Mouse (Mus musculus) CD8-positive naive resting alpha-beta T cell, adult 2 months (primary cell): Measurements from ENCODE around the gene Phf20.

Experiments
- DNase-seq, 2 experiments: peaks; one replicate each; pipeline ENCODE4 v3.0.0; 2022; ENCODE audit warnings: low read depth in 2 of 2, low spot score in 2 of 2

Gene Phf20

DNA sequence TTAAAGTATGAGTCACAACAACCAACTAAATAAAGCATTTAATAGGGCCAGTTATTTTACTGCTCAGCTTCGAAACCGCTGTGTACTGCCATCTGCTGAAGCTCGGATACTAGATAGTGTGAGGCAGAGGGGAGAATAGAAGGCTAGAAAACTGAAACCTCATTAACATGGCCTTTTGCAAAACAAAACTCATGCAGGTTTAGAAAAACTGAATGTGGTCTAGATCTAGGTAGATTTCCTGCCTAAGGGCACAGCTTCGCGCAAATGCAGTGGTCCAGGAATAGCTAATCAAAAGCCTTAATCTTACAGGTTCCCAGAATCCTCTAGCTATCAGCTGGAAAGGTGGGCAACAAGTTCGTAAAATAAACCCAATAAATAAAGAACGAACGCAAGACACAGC is 115.2 kb downstream of the Phf20 start:
- DNase-seq, result no peak

DNA sequence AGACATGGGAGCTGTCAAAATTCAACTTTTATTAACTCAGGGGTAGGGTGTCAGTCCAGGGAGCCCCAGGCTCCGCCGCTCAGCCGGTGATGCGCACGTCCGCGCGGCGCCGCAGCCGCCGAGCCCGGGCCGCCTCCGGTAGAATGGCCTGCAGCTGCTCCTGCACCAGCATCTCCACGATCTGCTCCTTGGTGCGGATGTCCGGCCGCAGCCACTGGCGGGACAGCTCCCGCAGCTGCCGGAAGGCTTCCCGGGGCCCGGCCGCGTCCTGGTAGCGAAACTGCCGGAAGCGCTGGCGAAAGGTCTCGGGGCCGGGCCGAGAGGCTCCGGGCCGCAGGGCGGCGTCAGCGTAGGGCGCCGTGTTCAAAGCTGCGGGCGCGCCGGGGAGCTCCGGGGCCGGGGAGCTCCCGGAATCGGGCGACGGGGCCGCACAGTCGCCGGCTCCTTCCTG is 115.6 kb downstream of the Phf20 start:
- no peak for DNase-seq

DNA sequence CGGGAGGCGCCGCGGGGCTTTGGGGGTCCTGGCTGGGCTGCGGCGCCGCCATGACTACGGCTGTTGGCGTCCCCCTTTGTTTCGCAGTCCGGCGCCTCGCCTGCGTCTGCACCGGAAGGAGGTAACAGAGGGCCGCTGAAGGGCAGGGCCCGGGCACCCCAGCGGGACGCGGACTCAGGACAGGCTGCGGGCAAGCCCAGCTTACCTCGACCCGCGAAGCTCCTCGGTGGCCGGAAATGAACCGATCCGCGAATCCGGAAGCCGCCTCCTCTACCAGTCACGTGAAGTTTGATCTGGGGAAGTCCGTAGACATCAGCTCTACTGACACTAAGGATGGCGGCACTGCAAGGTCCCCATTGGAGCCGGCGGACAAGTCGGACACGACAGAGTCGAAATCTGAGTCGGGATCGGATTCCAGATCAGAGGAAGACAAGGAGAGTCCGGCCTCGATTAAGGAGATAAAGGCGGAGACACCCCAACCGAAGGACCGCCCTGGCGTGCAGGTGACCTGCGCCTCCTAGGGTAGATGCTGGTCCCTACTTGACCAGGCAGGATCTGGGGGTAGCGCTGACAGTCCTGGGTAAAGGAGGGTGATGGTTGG is 116.1 kb downstream of the Phf20 start, which contains the start of the genes Cnbd2 and Scand1:
Gene Cnbd2, plus strand, starts transcription at position 3 of the 601 bp plus-strand sequence.
Gene Scand1, minus strand, starts transcription at position 408 of the 601 bp plus-strand sequence.
- DNase-seq, result peak; percentile 78 to 79

DNA sequence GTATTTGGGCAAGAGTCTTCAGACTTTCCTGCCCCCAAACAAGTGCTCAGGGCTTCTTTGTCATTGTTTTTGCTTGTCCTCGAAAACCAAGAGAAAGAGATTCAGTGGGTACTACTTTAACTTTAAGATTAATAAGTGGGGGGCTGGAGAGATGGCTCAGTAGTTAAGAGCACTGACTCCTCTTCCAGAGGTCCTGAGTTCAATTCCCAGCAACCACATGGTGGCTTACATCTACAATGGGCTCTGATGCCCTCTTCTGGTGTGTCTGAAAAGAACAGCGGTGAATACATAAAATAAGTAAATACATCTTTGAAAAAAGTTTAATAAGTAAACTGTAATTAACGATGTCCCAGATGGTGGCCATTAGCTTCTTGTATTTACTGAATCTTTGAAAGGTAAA is 116.9 kb downstream of the Phf20 start:
- DNase-seq, result no peak

DNA sequence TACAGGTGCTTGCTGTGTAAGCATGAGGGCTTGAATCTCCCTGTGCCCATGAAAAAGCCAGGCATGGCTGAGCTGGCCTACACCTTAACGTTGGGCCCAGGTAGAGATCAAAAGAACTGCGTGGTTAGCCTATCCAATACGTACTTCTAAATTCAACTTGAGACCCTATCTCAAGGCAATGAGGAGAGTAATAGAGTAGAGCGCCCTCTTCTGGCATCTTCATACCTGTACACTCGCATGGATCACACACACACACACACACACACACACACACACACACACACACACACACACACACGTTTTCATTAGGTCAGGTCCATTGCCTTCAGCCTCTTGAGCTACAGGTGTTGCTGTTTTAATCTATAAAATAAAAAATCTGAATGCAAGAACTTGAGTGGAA is 118.5 kb downstream of the Phf20 start:
- DNase-seq, result no peak

DNA sequence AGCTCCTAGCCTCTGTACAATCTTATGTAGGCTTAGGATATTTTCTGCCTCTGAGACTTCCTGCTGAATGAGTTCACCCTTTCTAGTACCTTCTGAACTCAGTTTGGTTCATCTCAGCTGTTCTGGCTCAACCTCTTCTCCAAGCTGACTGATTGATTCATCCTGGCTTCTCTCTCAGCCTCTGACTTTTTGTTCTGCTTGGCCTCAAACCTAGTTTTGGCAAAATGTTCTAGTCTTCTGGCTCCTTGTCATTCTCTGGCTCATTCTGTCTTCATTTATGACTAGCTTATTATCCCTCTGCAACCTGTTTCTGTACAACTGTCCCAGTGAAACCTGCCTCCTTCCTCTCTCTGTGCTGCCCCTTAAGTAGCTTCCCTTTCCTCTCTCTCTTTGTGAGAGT is 122.2 kb downstream of the Phf20 start:
- DNase-seq, result no peak

DNA sequence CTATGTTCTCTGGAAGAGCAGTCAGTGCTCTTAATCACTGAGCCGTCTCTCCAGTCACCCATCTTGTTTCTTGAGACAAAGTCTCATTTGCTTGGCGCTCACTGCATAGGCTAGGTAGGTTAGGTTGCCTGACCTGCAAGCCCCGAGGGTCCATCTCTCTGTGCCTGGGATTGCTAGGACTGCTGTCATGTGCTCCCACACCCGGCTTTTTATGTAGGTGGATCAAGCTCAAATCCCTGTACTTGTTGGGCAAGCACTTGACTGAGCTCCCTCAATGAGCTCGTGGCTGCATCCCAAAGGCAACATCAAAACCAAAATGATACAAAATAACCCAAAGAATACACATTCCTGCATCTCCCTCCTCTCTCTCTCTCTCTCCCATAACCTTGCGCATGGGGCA is 125.3 kb downstream of the Phf20 start:
- no peak for DNase-seq

DNA sequence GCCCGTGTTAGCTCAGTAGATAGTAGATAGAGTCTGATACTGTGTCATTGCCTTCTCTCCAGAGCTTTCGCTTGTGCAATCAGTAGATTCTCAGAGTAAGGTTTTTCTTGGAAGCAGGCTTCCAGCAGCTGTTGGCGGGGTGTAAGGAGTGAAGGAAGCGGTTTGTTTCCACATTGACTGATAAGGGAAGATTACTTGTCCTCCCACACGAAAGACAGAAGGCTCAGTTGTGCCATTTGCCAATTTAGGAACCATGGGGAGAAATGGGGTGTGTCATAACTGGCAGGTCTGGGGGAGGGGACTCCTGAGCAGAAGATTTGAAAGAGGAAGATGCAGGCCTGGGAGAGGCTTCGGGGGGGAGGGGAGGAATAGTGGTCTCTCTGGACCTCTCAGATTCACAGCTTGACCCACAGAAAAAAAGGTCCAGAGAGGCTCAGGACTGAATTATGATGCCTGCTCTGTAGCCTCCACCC is 127.9 kb downstream of the Phf20 start:
- no peak for DNase-seq

DNA sequence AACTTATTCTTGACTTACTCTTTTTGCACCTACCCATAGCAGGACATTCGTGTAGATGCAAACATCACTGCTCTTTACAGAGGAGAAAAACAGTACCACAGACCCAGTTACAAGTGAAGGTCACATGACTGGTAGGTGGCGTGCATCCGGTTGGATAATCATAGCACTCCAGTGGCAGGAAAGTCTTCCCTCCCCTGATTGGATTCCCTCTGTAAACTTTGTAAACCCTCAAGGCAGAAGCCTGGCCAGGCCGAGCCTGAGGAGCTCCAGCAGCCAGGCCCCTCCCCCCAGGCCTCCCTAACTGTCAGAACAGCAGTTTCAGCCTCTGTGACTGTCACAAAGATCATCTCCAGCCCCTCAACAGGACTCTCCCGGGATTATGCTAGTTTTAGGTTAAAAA is 128.4 kb downstream of the Phf20 start:
- DNase-seq, result no peak

DNA sequence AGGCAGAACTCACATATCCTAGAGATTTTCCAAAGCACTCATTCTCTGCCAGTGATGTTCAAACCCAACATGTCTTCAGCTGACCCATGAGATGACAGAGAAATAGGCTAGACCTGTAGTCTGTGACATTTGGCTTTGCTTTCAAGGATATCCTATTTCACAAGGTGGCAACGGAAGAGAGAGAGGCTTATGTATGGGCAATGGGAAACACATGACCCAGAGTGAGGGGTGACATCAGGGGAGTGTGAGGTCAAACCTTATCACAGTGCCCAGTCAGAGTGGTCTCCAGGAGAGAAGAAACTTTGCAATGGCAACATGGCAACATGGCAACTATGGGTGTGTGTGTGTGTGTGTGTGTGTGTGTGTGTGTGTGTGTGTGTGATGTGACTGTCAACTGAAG is 134.4 kb downstream of the Phf20 start:
- no peak for DNase-seq

DNA sequence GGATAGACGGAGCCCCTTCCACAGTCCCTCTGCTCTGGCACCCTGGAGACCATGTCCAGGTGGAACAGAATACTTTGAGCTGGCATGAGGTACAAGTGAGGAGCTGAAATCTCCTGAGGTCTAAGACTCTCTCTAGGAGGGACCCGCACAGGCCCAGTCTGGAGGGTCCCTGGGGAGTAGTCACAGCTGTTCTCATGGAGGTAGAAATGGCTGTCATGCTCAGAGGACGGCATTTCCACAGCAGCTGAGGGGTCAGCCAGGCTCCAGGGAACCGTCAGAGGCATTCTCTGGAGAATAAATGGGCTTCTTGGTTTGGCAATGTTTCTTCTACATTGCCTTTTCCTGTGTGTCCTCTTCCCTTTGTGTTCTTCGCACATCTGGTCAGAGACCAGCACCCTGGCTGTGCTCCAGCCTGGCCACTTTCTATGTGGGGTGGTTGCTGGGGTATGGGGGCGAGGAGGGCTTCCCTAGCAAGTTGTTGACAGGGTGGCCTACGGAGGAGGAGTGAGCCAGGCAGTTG is 135.2 kb downstream of the Phf20 start:
- DNase-seq, result no peak

DNA sequence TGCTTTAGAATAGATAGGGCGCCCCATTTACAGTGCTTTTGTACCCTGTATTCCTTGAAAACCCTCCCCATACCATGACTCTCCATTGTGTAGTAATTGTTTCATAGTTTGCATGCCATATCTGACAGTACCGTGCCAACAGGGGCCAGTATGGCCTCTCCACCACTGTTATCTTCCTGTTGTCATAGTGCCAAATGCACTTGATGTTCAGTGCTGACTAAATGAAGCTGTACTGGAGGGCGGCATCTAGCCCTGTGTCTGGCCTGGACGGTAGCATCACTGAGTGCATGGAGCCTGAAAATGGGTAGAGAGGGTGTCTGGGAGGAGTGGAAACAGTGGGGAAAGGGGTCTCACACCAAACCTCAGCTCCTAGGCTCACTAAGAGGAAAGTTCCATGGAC is 143.8 kb downstream of the Phf20 start:
- DNase-seq, result no peak

DNA sequence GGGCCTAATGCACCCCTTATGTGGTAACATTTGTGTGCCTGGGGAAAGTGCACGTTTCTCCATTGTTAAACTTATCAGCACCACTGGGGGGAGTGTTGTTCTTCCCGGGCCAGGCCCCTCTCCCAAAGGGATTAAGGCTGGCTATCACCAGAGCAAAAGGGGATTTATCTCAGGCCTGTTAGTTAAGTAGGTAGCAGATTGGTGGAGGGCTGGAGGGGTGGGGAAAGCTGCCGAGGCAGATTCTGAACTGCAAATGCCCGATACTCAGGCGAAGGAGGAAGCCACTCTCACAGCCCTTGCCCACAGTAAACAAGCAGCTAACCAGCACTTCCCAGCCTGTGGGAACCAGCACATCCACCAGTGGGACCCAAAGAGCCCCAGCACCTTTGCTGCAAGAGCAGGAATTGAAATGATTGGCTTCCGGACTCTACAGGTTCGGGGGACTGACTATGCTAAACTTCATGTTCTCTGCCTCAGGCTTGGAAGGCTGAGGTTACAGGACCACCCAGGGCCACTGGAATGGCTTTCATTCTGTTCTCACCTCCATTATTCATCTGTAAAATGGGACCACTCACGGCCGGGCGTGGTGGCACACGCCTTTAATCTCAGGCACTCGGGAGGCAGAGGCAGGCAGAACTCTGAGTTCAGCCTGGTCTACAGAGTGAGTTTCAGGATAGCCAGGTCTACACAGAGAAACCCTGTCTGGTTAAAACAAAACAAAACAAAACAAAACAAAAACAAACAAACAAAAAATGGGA is 148.7 kb downstream of the Phf20 start:
- no peak for DNase-seq

DNA sequence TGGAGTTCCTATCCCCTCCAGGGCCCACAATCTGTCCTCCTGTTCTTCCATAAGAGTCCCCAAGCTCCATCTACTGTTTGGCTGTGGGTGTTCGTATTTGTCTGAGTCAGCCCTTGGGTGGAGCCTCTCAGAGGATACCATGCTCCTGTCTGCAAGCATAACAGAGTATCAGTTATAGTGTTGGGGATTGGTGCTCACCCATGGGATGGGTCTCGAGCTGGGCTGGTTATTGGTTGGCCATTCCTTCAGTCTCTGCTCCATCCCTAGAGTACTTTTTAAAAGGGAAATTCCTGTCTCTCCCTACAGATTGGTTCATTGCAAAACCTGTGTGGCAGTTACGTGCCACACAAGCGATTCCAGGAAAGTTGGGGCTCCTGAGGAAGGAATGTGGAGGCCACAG is 152.5 kb downstream of the Phf20 start:
- DNase-seq, result no peak

DNA sequence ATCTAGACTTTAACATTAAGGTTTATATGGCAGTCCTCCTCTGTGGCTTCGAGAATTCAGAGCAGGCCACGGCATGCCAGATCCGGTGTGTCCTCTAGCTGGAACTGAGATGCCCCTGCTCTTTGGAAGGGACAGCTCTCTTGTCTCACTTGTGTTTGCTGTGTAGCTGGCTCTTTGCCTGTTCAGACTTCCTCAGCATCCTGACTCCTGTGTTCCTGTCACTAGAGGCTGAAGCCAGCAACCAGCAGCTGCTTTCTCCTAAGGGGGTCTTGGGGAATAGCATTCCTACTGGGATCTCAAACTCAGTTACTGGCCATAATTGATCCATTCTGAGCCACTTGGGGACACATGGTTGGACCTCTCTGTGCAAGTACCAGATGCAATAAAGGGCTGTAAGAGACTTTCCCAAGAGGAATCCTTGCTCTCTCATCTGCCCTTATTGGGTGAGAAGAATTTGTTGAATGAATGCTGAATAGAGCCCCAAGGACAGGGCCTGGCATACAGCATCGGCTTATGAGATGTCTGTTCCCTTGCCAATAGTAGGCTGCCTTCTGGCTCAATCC is 153.1 kb downstream of the Phf20 start:
- DNase-seq, result no peak

DNA sequence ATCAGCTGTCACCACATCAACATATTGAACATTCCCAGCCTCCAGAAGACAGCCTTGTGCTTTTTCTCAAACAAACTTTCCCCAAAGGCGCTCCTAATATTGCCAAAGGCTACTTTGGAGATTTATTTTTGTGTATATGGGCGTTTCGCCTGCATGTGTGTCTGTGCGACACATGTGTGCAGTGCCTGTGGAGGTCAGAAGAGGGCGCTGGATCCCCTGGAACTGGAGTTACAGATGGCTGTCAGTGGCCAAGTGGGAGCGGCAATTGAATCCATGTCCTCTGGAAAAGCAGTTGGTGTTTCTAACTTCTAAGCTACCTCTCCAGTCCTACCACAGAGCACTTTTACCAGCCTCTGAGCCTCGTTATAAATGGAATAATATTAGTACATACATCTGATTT is 155.0 kb downstream of the Phf20 start:
- DNase-seq, result no peak

DNA sequence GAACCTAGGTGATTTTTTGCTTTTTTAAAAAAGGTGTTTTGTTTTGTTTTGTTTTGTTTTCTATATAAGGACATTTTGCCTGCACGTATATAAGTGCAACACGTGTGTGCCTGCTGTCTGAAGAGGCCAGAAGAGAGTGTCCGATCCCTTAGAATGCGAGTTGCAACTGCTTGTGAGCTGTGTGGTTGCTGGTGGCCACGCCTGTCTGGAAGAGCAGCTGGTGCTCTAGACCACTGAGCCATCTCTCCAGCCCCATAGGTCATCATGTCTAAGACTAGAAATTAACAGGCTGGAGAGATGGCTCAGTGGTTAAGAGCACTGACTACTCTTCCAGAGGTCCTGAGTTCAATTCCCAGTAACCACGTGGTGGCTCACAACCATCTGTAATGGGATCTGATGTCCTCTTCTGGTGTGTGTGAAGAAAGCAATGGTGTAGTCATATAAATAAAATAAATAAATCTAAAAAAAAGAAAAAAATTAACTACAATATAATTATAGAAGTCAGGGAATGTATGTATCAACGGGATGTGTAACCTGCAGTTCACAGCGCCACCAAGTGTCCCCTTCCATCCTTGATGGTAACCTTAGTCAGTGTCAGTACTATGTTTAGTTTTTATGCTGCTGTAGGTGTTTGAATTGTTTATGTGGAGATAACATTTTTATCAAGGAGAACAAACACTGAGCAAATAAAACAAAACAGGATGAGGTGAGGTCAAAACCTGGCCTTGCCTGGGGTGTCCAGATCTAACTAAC is 156.3 kb downstream of the Phf20 start:
- DNase-seq, result no peak

DNA sequence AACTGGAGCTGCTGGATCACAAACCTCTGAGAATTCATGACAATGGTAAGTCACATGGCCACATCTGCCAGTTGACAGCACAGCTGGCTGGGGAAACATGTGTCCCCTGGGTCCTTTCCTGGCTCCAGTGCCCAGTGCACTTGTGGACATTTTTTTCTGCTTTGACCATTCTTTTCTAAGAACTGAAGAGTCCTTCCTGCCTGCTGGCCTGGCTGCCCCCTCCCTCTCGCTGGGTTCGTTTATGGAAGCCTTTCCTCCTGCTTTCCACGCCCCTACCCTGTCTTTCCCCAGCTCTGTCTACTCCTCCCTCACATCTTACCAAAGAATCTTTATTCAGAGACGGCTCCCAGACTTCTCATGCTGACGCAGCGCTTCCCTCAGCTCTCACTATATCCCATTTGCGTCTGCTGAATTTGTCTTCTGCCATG is 157.0 kb downstream of the Phf20 start:
- DNase-seq, result no peak

DNA sequence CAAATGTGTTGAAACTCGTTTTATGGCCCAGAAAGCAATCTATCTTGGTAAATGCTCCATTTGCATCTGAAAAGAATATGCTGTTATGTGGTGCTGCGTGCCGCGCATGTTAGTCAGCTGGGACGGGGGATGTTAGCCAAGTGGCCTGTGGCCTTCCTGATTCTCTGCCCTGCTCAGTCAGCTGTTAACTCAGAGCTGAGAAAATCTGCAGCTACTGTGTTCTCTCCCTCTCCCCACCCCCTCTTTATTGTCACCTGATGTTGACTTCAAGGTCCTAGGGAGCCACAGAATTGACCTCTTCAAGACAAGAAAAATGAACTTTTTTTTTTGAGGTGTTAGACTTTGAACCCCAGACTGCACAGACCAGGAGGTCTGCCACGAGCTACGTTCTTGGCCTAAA is 159.8 kb downstream of the Phf20 start:
- no peak for DNase-seq
